Mouse (Mus musculus) G1E (cell line): ENCODE measurements around the gene Peak1.

ENCODE experiments used
- CTCF ChIP-seq: IDR thresholded peaks from 2 replicates; pipeline ENCODE4 v1.5.1; 2012; ENCODE audit warnings: low read depth, low read length, inconsistent platforms, mixed read lengths
- GATA1 ChIP-seq: IDR thresholded peaks from 2 replicates; pipeline ENCODE4 v1.6.1; 2012; ENCODE audit warnings: borderline replicate concordance, low read length, inconsistent platforms, mixed read lengths
- GATA2 ChIP-seq: IDR thresholded peaks from 2 replicates; pipeline ENCODE4 v1.6.1; 2012; ENCODE audit warnings: low read depth, low read length, inconsistent platforms, borderline replicate concordance
- POLR2AphosphoS5 ChIP-seq: IDR thresholded peaks from 2 replicates; pipeline ENCODE4 v1.6.1; 2012; ENCODE audit warnings: low read depth, low read length, inconsistent platforms; ENCODE audit not compliant: insufficient replicate concordance
- TAL1 ChIP-seq: conservative IDR thresholded peaks from 2 replicates; pipeline ENCODE4 v1.6.1; 2012; ENCODE audit warnings: low read depth, low read length, inconsistent platforms, mixed read lengths

DNA sequence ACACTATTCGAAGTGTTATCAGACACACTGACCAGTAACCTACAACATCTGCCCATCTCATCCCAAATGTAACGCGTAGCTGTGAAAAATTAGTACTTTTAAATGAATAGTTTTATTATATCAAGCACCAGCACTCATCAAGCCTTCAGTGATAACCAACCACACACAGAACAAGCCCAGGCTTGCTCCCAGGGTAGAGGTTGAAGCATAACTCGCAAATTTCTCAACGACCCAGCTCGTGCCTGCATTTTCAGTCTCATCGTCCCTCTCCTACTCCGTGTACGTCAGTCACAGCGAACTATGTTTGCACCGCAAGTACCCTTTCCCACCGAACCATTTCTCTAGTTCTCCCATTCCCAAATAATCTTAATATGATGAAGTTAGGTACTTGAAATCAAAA is 83.5 kb downstream of the Peak1 start:
- TF ChIP-seq CTCF (no peak), TAL1 (no peak), GATA1 (no peak), POLR2AphosphoS5 (no peak), GATA2 (no peak)
